In genomic region chr8:45934582-45935014, GRCm38 (mm10) we compare ENCODE assay signal across 8 mouse cellular contexts. TPM values are rescaled to one million over a fixed set of nuclear protein-coding genes. Genes with fewer than 3 reads are reported as not detected.
A peak's percentile ranks its signal among the peaks of the same experiment; 100 is the strongest.
DNase-seq lines count a peak whose midpoint lies in the region; ATAC-seq and TF ChIP-seq lines count a peak whose summit lies in the region.

Gene Ccdc110, plus strand, starts transcription at chr8:45934619.

- peak; percentile 96 for DNase-seq in MN1 (ENCODE audit: low spot score)
- DNase-seq in cerebellum, adult 9-10 months: peak; percentile 85
- DNase-seq in layer of hippocampus, adult 8-10 months (ENCODE audit: low spot score in 2 of 2): peak; percentile 91 to 97
- peak; percentile 98 for DNase-seq in lung, embryonic 14.5 days
- DNase-seq in thymus, adult 18-20 months: peak; percentile 77 to 79

- no peak within 1 kb of the TSS for H3K9ac ChIP-seq in lung, embryonic 14.5 days

- H3K4me1 ChIP-seq in lung, embryonic 14.5 days (ENCODE audit: insufficient read depth): no peaks in the 10 kb centered on the region
- no peaks in the 10 kb centered on the region for H3K4me1 ChIP-seq in olfactory bulb, adult 2 months (ENCODE audit: control insufficient read depth, insufficient read depth, low read length)

- ATAC-seq in frontal cortex, adult (ENCODE audit: low TSS enrichment): peak; percentile 98
- peak; percentile 92 to 98 for ATAC-seq in hematopoietic stem cell, adult 5-6 weeks (replicated peaks in 1 of 2; ENCODE audit: insufficient read depth in 1 of 2, low FRiP score in 2 of 2, low TSS enrichment in 1 of 2, low read depth in 1 of 2, poor library complexity in 2 of 2, severe bottlenecking in 2 of 2)
- ATAC-seq in lung, embryonic 14.5 days (ENCODE audit: insufficient read depth): peak; percentile 88

- no peaks in the 10 kb centered on the region for H3K9me3 ChIP-seq in lung, embryonic 14.5 days (ENCODE audit: low read depth, low read length)

- H3K36me3 ChIP-seq in lung, embryonic 14.5 days (ENCODE audit: insufficient read depth): no peaks in the 10 kb centered on the region

- TF ChIP-seq POLR2A in olfactory bulb, adult 2 months (IDR thresholded peaks at IDR 0.05; ENCODE audit: insufficient read depth, low read depth, low read length): no peak

- peak within 1 kb of the TSS; percentile 51 for H3K4me2 ChIP-seq in lung, embryonic 14.5 days

- H3K27ac ChIP-seq in lung, embryonic 14.5 days (ENCODE audit: low read depth): no peak within 1 kb of the TSS
- no peak within 1 kb of the TSS for H3K27ac ChIP-seq in olfactory bulb, adult 2 months (ENCODE audit: insufficient read depth, low read depth, low read length)

- TF ChIP-seq CTCF in lung, embryonic 14.5 days (IDR thresholded peaks at IDR 0.05; ENCODE audit: low read depth): peak; percentile 100
- TF ChIP-seq CTCF in olfactory bulb, adult 2 months (IDR thresholded peaks at IDR 0.05; ENCODE audit: insufficient read depth, low read depth, low read length): peak; percentile 100

- WGBS in lung, embryonic 14.5 days: 3% methylated on average over 23 of the region's 23 CpGs
- WGBS in olfactory bulb, adult 2 months: 3% methylated on average over 23 of the region's 23 CpGs

- H3K4me3 ChIP-seq in lung, embryonic 14.5 days (ENCODE audit: low read depth, low read length): peak within 1 kb of the TSS; percentile 21
- H3K4me3 ChIP-seq in olfactory bulb, adult 2 months (ENCODE audit: insufficient read depth, low read depth, low read length): peak within 1 kb of the TSS; percentile 41

- no peaks in the 10 kb centered on the region for H3K27me3 ChIP-seq in lung, embryonic 14.5 days (ENCODE audit: insufficient read depth, low read length)

RNA-seq across cellular contexts. Expression of gene Ccdc110, which starts in this region (rescaled TPM):
- not detected in 2 replicates for total RNA-seq in hematopoietic stem cell, adult 5-6 weeks (2017)
- total RNA-seq in layer of hippocampus, adult 8-10 months (2022): 1 to 10 TPM in 1 of 4 experiments, under 1 TPM in 3; 0.45 to 1.2 (median 0.67) TPM
- not detected in 2 replicates for polyA plus RNA-seq in lung, embryonic 14.5 days (2014; fragmentation: Nextera tagmentation; extraction: Ambion mirVana)
- polyA plus RNA-seq in olfactory bulb, adult 2 months (2012; ENCODE audit: insufficient read depth, insufficient read length, low replicate concordance, missing spikeins): not detected in 2 replicates

Comparison
In these comparisons a context has a peak if more than half of its experiments do, and no peak if none do; other contexts are left out.
1. Peak in ATAC-seq in hematopoietic stem cell, adult 5-6 weeks; RNA of the gene not detected or under 1 TPM.
2. Peak in DNase-seq, ATAC-seq, H3K4me3 ChIP-seq and H3K4me2 ChIP-seq in lung, embryonic 14.5 days; RNA of the gene not detected or under 1 TPM.